Mouse (Mus musculus) Patski (cell line): ENCODE measurements around the gene Cfb. TPM values are rescaled to one million over a fixed set of nuclear protein-coding genes. Genes with fewer than 3 reads are reported as not detected.
"Not testable (repeated sequence)": the region's sequence is repeated elsewhere in the genome, so short reads cannot be mapped to it uniquely, and the experiment has no call there.

ENCODE experiments used
- ATAC-seq: fragments of 100-300 bp; one replicate; pipeline ENCODE4 v1.8.0; 2021
- CTCF ChIA-PET: fragments of 350-600 bp; sonication (Branson Sonifier 250); formaldehyde crosslinking; loops from one replicate; lab custom pipeline; 2022; ENCODE audit warnings: inconsistent platforms; lab: Charles Lee
- POLR2A ChIA-PET: fragments of 350-600 bp; sonication (Branson Sonifier 250); formaldehyde crosslinking; loops from one replicate; lab custom pipeline; 2022; ENCODE audit warnings: antibody characterized with exemption, inconsistent platforms; lab: Charles Lee
- DNase-seq: peaks from one replicate; pipeline ENCODE4 v3.0.0-alpha.2; 2011; ENCODE audit warnings: low read depth, low spot score
- H3K27me3 ChIP-seq: fragments of 371-371 bp; one replicate; pipeline ENCODE4 v1.5.1; 2021
- CTCF ChIP-seq: fragments of 100-300 bp; IDR thresholded peaks from one replicate; pipeline ENCODE4 v1.5.1; 2021
- in situ Hi-C: fragments of 300-500 bp; cut with MboI; formaldehyde crosslinking; loops from 3 replicates; pipeline ENCODE4 v1.11.1; 2018; ENCODE audit warnings: low pct_unique_long_range_greater_than_20kb, mixed read lengths
- polyA plus RNA-seq: library from polyadenylated mRNA; unstranded; gene quantifications from one replicate; pipeline ENCODE4 v1.2.3, GENCODE M21; 2021

Gene Cfb
- polyA plus RNA-seq, 1 experiment from 2014 or later, result 3.1 TPM

DNA sequence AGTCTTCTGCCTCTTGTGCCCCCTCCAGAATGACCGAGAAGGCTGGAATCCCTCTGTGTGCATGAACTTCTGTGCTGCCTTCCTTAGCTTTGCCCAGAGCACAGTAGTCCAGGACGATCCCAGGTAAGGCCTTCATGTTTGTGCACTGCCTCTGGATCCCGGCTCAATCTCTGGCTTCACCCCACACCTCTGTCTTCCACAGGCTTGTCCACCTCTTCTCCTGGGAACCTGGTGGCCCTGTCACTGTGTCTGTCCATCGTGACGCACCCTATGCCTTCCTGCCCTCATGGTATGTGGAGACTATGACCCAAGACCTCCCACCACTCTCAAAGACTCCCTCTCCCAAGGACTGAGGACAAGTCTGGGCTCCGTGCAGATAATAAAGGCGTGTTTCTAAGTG lies 23.5 kb downstream of the Cfb start:
- ChIA-PET POLR2A (no interaction called here), CTCF (no interaction called here)
- in situ Hi-C loops, result no loop called here
- H3K27me3 ChIP-seq, result no peaks in the 10 kb centered on the region
- TF ChIP-seq CTCF, result no peak
- ATAC-seq, result no peak
- no peak for DNase-seq

DNA sequence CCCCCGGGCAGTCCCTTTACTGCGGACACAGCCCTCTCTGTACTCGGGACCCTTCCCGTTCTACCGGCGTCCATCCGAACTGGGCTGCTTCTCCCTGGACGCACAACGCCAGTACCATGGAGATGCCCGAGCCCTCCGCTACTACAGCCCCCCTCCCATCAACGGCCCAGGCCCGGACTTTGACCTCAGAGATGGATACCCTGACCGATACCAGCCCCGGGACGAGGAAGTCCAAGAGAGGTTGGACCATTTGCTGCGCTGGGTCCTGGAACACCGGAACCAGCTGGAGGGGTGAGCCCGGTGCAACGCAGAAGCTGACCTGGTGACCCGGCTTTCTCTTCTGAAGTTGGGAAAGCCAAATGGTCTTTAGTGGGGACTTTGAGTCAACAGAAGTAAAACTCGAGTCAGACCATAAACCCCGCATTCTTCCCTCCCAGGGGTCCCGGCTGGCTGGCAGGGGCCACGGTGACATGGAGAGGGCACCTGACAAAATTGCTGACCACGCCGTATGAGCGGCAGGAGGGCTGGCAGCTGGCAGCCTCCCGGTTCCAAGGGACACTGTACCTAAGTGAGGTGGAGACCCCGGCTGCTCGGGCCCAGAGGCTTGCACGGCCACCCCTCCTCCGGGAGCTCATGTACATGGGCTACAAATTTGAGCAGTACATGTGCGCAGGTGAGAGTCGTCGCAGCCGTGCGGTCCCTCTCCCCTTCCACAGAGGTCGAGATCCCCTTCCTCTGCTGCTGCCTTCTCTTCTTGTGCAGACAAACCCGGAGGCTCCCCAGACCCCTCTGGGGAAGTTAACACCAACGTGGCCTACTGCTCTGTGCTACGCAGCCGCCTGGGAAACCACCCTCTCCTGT lies 24.6 kb downstream of the Cfb start:
- TF ChIP-seq CTCF, result no peak
- CTCF ChIA-PET, result no interaction called here
- in situ Hi-C loops, result no loop called here
- no peaks in the 10 kb centered on the region for H3K27me3 ChIP-seq
- DNase-seq, result no peak
- POLR2A ChIA-PET, result no interaction called here
- peak; percentile 4 for ATAC-seq

DNA sequence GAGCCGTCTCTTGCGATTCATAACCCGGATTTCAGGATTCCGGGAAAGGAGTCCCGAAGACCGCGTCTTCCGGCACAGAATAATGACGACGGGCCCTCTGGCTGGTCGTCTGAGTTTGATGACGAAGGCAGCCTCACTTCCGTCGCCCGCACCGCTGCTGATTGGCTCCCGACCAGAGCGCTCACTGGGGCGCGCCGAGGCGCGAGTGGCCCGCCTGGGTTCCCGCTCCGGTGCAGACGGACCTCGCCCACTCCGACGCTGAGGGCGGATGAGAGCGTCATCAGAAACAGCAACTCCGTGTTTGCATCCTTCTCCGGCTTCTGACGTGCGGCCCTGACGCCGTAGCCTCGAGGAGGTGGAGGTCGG lies 25.5 kb downstream of the Cfb start, which contains the start of the genes Stk19 and Dxo:
Gene Stk19 (minus strand): TSS at position 90 of the 366 bp plus-strand sequence.
Gene Dxo (plus strand): TSS at position 164 of the 366 bp plus-strand sequence.
- POLR2A ChIA-PET, result no interaction called here
- in situ Hi-C loops, result no loop called here

DNA sequence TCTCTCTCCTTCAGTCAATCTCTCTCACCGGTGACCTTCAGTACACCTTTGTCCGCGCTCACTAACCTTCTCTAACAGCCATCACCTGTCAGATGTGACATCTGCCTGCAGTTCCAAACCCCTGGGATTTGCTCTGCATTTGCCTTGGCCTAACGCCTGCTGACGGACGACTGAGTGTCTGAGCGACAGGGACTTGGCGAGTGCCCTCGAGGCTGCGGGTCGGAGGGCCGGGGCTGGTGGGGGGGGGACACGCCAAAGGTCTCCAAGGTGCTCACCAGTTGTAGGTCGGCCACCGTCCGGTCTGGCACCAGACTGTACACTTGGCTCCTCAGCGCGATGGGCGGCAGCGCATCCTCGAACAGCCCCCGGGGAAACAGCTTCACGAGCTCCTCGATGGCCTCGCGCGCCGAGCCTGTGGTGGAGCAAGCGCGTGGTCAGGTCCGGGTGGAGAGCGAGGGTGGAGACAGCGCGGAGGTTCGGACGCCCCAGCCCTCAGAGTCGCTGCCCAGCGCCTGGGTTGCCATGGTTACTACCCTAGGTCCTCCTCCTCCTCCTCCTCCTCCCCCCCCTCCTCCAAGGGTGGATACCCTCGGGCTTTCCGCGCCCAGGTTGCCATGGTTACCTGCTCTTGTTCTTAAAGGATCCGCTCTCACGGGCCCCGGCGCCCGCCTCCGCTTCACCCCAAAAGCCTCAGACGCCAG lies 26.0 kb downstream of the Cfb start:
- POLR2A ChIA-PET, result no interaction called here
- CTCF ChIA-PET, result no interaction called here
- in situ Hi-C loops, result no loop called here
- no peak for TF ChIP-seq CTCF
- H3K27me3 ChIP-seq, result no peaks in the 10 kb centered on the region
- DNase-seq (no peak), ATAC-seq (peak; percentile 20)

More for the DNA sequence above, 25.5 kb downstream of the Cfb start, which contains the start of the genes Stk19 and Dxo:
- ATAC-seq (peak; percentile 78), DNase-seq (peak; percentile 85)
- no peak for TF ChIP-seq CTCF
- H3K27me3 ChIP-seq, result no peaks in the 10 kb centered on the region
- CTCF ChIA-PET, result no interaction called here

GRCm38 (mm10) chr17:34830776-34831175 lies 31.5 kb downstream of the Cfb start:
- H3K27me3 ChIP-seq, DNase-seq, CTCF ChIA-PET, ATAC-seq, in situ Hi-C loops: not testable (repeated sequence)
- POLR2A ChIA-PET, result interaction anchor here (0.6 kb wide), 1 partner anchor 287 kb away, joined by 8 read pairs; no protein-coding TSS in a partner anchor

- no peaks in the 10 kb centered on the region for H3K27me3 ChIP-seq
- TF ChIP-seq CTCF, result no peak
- POLR2A ChIA-PET, result no interaction called here
- CTCF ChIA-PET, result no interaction called here
- DNase-seq, result no peak
- ATAC-seq, result no peak
- in situ Hi-C loops, result loop anchor here (5.0 kb wide), 1 partner anchor 83 kb away; no protein-coding TSS in a partner anchor
Measured at GRCm38 (mm10) chr17:34814818-34815370, 47.4 kb downstream of the Cfb start.

DNA sequence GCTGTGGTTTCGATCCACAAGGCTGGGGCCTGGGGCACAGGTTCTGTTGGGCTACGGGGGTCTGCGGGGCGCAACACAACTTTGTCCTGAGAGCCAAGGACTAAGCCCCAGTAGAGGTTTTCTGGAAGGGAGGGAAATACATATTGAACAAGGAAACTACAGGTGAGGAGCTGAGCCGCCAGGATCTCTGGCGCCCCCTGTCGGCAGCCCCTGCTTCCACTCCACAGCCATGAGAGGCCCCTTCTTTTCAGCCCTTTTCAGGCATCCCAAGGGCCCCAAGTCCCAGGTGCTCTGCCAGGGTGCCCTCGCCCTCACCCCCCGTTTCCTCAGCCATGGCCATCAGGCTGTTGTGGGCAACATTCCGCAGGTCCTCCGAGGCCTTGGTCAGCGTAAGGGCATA lies 48.6 kb downstream of the Cfb start:
- in situ Hi-C loops, result loop anchor here (5.0 kb wide), 1 partner anchor 81 kb away; no protein-coding TSS in a partner anchor
- POLR2A ChIA-PET, DNase-seq, H3K27me3 ChIP-seq, ATAC-seq, CTCF ChIA-PET: not testable (repeated sequence)

- H3K27me3 ChIP-seq, result no peaks in the 10 kb centered on the region
- DNase-seq, result no peak
- no peak for TF ChIP-seq CTCF
- POLR2A ChIA-PET, result no interaction called here
- CTCF ChIA-PET, result no interaction called here
- in situ Hi-C loops, result loop anchor here (5.0 kb wide), 1 partner anchor 79 kb away; no protein-coding TSS in a partner anchor
- ATAC-seq, result peak; percentile 1
Measured at GRCm38 (mm10) chr17:34811275-34811674, 51.0 kb downstream of the Cfb start.

- POLR2A ChIA-PET, ATAC-seq, DNase-seq, CTCF ChIA-PET, H3K27me3 ChIP-seq: not testable (repeated sequence)
- in situ Hi-C loops, result loop anchor here (5.0 kb wide), 1 partner anchor 79 kb away; no protein-coding TSS in a partner anchor
Measured at GRCm38 (mm10) chr17:34810811-34811210, 51.5 kb downstream of the Cfb start.

GRCm38 (mm10) chr17:34810411-34810810 lies 51.9 kb downstream of the Cfb start:
- in situ Hi-C loops, result loop anchor here (5.0 kb wide), 1 partner anchor 78 kb away; no protein-coding TSS in a partner anchor
- ATAC-seq, CTCF ChIA-PET, H3K27me3 ChIP-seq, DNase-seq, POLR2A ChIA-PET: not testable (repeated sequence)
